8 mouse cellular contexts compared by ENCODE assay signal in genomic region chr4:109156481-109157261, GRCm38 (mm10). TPM values are rescaled to one million over a fixed set of nuclear protein-coding genes. Genes with fewer than 3 reads are reported as not detected.
DNase-seq lines count a peak whose midpoint lies in the region; ATAC-seq lines count a peak whose summit lies in the region.

No protein-coding gene starts in this region.

- peaks cover 5% of the 10 kb centered on the region; the same call in 1 of the 2 replicates for H3K36me3 ChIP-seq in forebrain, embryonic 10.5 days (replicated peaks)
- no peaks in the 10 kb centered on the region for H3K36me3 ChIP-seq in forebrain, embryonic 11.5 days (ENCODE audit: control insufficient read depth, insufficient read depth, low read length)
- no peaks in the 10 kb centered on the region; the same call in 1 of the 2 replicates for H3K36me3 ChIP-seq in kidney, embryonic 15.5 days
- no peaks in the 10 kb centered on the region for H3K36me3 ChIP-seq in liver, embryonic 16.5 days (ENCODE audit: control insufficient read depth, insufficient read depth)

- no peak for DNase-seq in forebrain, embryonic 10.5 days (ENCODE audit: extremely low spot score, low spot score)
- no peak for DNase-seq in forebrain, embryonic 11.5 days (ENCODE audit: low spot score)
- DNase-seq in cerebellum, postnatal 25 days: peak; percentile 60 to 66
- peak; percentile 42 to 52 for DNase-seq in heart, adult 9 months (ENCODE audit: low spot score in 2 of 2)
- DNase-seq in right cerebral cortex, adult 18-20 months: peak; percentile 67
- DNase-seq in B cell, adult 2 months: no peak

- H3K4me2 ChIP-seq in forebrain, embryonic 11.5 days (ENCODE audit: low read depth, low read length, severe bottlenecking): no peak overlapping the region
- peak overlapping the region; percentile 49 for H3K4me2 ChIP-seq in kidney, embryonic 15.5 days
- 0 out of 2 replicates have a peak overlapping the region, but pooled peaks have one; percentile 18 for H3K4me2 ChIP-seq in liver, embryonic 16.5 days (ENCODE audit: low read depth, low read length)

- peaks cover 17% of the 10 kb centered on the region for H3K4me1 ChIP-seq in forebrain, embryonic 10.5 days
- no peaks in the 10 kb centered on the region for H3K4me1 ChIP-seq in forebrain, embryonic 11.5 days (replicated peaks; ENCODE audit: control insufficient read depth, insufficient read depth, low read length)
- peaks cover 24% of the 10 kb centered on the region for H3K4me1 ChIP-seq in kidney, embryonic 15.5 days
- no peaks in the 10 kb centered on the region for H3K4me1 ChIP-seq in liver, embryonic 16.5 days (ENCODE audit: control insufficient read depth, low read depth, low read length)

- 42% methylated on average over 24 of the region's 24 CpGs for WGBS in forebrain, embryonic 10.5 days
- 44% methylated on average over 24 of the region's 24 CpGs for WGBS in forebrain, embryonic 11.5 days
- 26% methylated on average over 24 of the region's 24 CpGs for WGBS in kidney, embryonic 15.5 days
- WGBS in liver, embryonic 16.5 days (ENCODE audit: insufficient replicate concordance): 47% methylated on average over 24 of the region's 24 CpGs

- H3K4me3 ChIP-seq in forebrain, embryonic 10.5 days: 0 out of 2 replicates have a peak overlapping the region, but pooled peaks have one; percentile 1
- no peak overlapping the region for H3K4me3 ChIP-seq in forebrain, embryonic 11.5 days (ENCODE audit: low read depth, low read length)
- H3K4me3 ChIP-seq in kidney, embryonic 15.5 days (replicated peaks): peak overlapping the region; percentile 24; the same call in 1 of the 2 replicates
- no peak overlapping the region for H3K4me3 ChIP-seq in liver, embryonic 16.5 days (ENCODE audit: low read depth, low read length)

- H3K9ac ChIP-seq in forebrain, embryonic 11.5 days (ENCODE audit: low read length): no peak overlapping the region
- no peak overlapping the region for H3K9ac ChIP-seq in kidney, embryonic 15.5 days
- H3K9ac ChIP-seq in liver, embryonic 16.5 days (ENCODE audit: low read depth, low read length): no peak overlapping the region

- H3K27ac ChIP-seq in forebrain, embryonic 10.5 days: 0 out of 2 replicates have a peak overlapping the region, but pooled peaks have one; percentile 11
- no peak overlapping the region for H3K27ac ChIP-seq in forebrain, embryonic 11.5 days (ENCODE audit: low read depth, low read length)
- peak overlapping the region; percentile 73 for H3K27ac ChIP-seq in kidney, embryonic 15.5 days
- H3K27ac ChIP-seq in liver, embryonic 16.5 days (ENCODE audit: low read length): no peak overlapping the region

- ATAC-seq in forebrain, embryonic 11.5 days (replicated peaks; ENCODE audit: low FRiP score): no peak
- ATAC-seq in kidney, embryonic 15.5 days (replicated peaks; ENCODE audit: low FRiP score): peak; percentile 62; the same call in 1 of the 2 replicates
- ATAC-seq in liver, embryonic 16.5 days (ENCODE audit: low read depth): no peak

- H3K9me3 ChIP-seq in forebrain, embryonic 10.5 days: no peaks in the 10 kb centered on the region
- H3K9me3 ChIP-seq in forebrain, embryonic 11.5 days (ENCODE audit: control insufficient read depth, low read length): no peaks in the 10 kb centered on the region
- no peaks in the 10 kb centered on the region for H3K9me3 ChIP-seq in kidney, embryonic 15.5 days (replicated peaks)
- no peaks in the 10 kb centered on the region for H3K9me3 ChIP-seq in liver, embryonic 16.5 days (replicated peaks; ENCODE audit: control insufficient read depth, low read length)

- H3K27me3 ChIP-seq in forebrain, embryonic 10.5 days (ENCODE audit: poor library complexity, severe bottlenecking): no peaks in the 10 kb centered on the region
- no peaks in the 10 kb centered on the region for H3K27me3 ChIP-seq in forebrain, embryonic 11.5 days (ENCODE audit: control insufficient read depth, insufficient read depth, low read length)
- no peaks in the 10 kb centered on the region for H3K27me3 ChIP-seq in kidney, embryonic 15.5 days
- no peaks in the 10 kb centered on the region for H3K27me3 ChIP-seq in liver, embryonic 16.5 days (ENCODE audit: control insufficient read depth, insufficient read depth, low read depth, low read length)

RNA-seq across cellular contexts. Expression of gene Osbpl9, which starts 45.4 kb away (rescaled TPM):
- 53.1 and 59.6 TPM in 2 replicates for polyA plus RNA-seq in forebrain, embryonic 10.5 days (2016; fragmentation: Nextera tagmentation; extraction: Ambion mirVana)
- 65.8 and 67.7 TPM in 2 replicates for polyA plus RNA-seq in forebrain, embryonic 11.5 days (2014; fragmentation: Nextera tagmentation; extraction: Ambion mirVana)
- 68.9 and 70.5 TPM in 2 replicates for polyA plus RNA-seq in kidney, embryonic 15.5 days (2015; fragmentation: Nextera tagmentation; extraction: Ambion mirVana)
- polyA plus RNA-seq in liver, embryonic 16.5 days (2015; fragmentation: Nextera tagmentation; extraction: Ambion mirVana): 27.2 and 28.6 TPM in 2 replicates

Comparison
In these comparisons a context has a peak if more than half of its experiments do, and no peak if none do; other contexts are left out.
1. H3K27ac ChIP-seq: peak in forebrain, embryonic 10.5 days (single experiment) and kidney, embryonic 15.5 days (single experiment); none in forebrain, embryonic 11.5 days (single experiment) and liver, embryonic 16.5 days (single experiment).
2. H3K4me3 ChIP-seq: peak in forebrain, embryonic 10.5 days (single experiment) and kidney, embryonic 15.5 days (single experiment); none in forebrain, embryonic 11.5 days (single experiment) and liver, embryonic 16.5 days (single experiment).
3. DNase-seq: peak in cerebellum, postnatal 25 days (2 of 2), heart, adult 9 months (2 of 2) and right cerebral cortex, adult 18-20 months (single experiment); none in forebrain, embryonic 10.5 days (single experiment), forebrain, embryonic 11.5 days (single experiment) and B cell, adult 2 months (0 of 2).